Mouse (Mus musculus): ENCODE measurements at regions not wholly inside any gene's neighbourhood (a gene's known extent, or its start where the extent isn't known, plus 50 kb on each side); places are given as distances from the start of the nearest gene placed in this dataset.

DNA sequence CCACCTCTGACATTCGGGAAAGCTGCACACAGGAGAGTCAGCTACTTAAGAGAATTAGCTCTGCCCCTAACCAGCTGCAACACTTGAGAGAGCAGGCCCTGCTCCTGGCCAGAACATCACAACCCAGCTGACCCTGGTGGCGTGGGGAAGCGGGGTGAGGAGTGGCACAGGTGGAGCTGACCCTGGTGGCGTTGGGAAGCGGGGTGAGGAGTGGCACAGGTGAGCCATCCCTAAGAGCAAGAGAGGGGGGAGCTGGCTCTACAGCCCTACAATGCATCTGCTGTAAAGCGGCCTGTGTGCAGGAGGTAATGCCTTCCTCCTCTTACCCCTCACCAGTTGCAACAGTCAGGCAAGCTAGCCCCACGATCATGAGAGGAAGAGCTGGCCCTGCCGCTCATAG is 293.5 kb upstream of the N6amt1 start:
- no peak for DNase-seq
- no peaks in the 10 kb centered on the region for H3K4me1 ChIP-seq (ENCODE audit: control insufficient read depth, insufficient read depth, low read length)
- TF ChIP-seq POLR2A (IDR thresholded peaks at IDR 0.05; ENCODE audit: borderline replicate concordance, extremely low read depth, low read depth, low read length) (no peak), CTCF (IDR thresholded peaks at IDR 0.05; ENCODE audit: insufficient read depth, low read length) (no peak)
- no peak overlapping the region for H3K4me3 ChIP-seq (replicated peaks; ENCODE audit: extremely low read depth, low read depth, low read length)
- 86% methylated on average over 8 of the region's 8 CpGs for WGBS

DNA sequence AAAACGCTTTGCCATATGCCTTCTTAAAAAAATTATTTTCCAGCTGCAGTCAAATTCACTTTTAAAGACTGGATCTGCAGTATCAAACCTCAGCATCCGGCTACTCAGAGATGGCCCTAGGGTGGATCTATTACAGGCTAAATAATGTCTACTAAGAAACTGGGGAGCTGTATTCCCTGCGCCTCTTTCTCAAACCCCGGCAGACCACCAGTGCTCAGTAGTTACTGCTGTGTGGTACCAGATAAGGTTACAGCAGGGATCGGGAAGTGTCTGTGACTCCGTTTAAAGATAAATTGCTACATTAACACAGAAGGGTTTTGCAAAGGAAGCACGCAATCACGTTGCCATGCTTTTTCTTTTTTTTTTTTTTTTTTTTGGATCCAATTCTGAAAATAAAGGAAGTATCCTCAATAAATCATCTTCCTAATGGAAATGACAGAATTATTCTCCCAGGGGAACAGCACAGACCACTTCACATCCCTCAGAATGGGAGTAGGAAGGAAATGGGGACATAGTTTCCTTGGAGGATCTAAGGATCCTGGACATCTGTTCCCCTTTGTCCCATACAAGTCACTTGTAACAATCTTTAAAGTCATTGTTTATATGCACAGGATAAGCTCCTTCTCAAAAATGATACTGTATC is 304.1 kb upstream of the N6amt1 start:
- DNase-seq, result no peak

DNA sequence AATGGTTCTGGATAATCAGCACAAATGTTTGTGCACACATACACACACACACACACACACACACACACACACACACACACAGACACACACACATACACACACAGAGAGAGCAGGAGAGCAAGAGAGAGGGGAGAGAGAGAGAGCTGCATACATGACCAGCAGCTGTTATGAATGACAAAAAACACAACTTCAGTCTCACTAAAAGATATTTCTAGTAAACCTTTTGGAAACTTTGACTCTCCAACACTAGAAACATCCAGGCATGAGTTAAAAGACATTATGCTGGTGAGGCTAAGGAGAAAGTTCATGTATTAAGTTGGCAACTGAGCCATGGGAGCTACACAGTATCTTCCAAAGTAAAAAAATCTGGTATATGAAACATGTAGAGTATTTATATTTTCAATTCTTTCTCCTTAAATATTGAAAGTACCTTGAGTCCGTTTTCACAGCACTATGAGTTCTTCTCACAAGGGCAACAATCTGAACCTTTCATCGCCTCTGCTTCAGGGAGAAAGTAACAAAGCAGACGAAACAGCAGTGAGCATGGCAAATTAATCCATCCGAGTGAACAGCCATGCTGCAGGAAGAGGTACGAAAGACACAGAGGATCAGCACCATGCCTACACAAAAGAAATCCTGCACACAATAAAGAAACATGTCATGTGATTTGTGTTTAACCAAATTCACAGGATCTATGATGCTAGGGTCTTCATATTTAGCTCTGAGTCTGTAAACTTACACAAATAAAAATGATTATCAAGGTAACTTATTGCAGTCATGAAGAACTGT is 309.0 kb upstream of the N6amt1 start:
- TF ChIP-seq CTCF (IDR thresholded peaks at IDR 0.05; ENCODE audit: insufficient read depth, low read length) (no peak), POLR2A (IDR thresholded peaks at IDR 0.05; ENCODE audit: borderline replicate concordance, extremely low read depth, low read depth, low read length) (no peak)
- DNase-seq, result no peak
- WGBS, result 84% methylated on average over 5 of the region's 5 CpGs
- no peaks in the 10 kb centered on the region for H3K4me1 ChIP-seq (ENCODE audit: control insufficient read depth, insufficient read depth, low read length)
- H3K4me3 ChIP-seq (replicated peaks; ENCODE audit: extremely low read depth, low read depth, low read length), result no peak overlapping the region

More for the DNA sequence above, 304.1 kb upstream of the N6amt1 start:
- H3K4me1 ChIP-seq (ENCODE audit: control insufficient read depth, insufficient read depth, low read length), result no peaks in the 10 kb centered on the region
- 27% methylated on average over 8 of the region's 8 CpGs for WGBS
- H3K4me3 ChIP-seq (replicated peaks; ENCODE audit: extremely low read depth, low read depth, low read length), result no peak overlapping the region
- TF ChIP-seq CTCF (IDR thresholded peaks at IDR 0.05; ENCODE audit: insufficient read depth, low read length), result no peak
- TF ChIP-seq POLR2A (IDR thresholded peaks at IDR 0.05; ENCODE audit: borderline replicate concordance, extremely low read depth, low read depth, low read length), result no peak

- H3K4me3 ChIP-seq (replicated peaks; ENCODE audit: extremely low read depth, low read depth, low read length), result no peak overlapping the region
- DNase-seq, result no peak
- H3K4me1 ChIP-seq (ENCODE audit: control insufficient read depth, insufficient read depth, low read length), result no peaks in the 10 kb centered on the region
- TF ChIP-seq CTCF (IDR thresholded peaks at IDR 0.05; ENCODE audit: insufficient read depth, low read length) (no peak), POLR2A (IDR thresholded peaks at IDR 0.05; ENCODE audit: borderline replicate concordance, extremely low read depth, low read depth, low read length) (no peak)
Observed at GRCm38 (mm10) chr16:87043689-87044088, 310.3 kb upstream of the N6amt1 start.

- WGBS, result 70% methylated on average over 4 of the region's 4 CpGs
- H3K4me1 ChIP-seq (ENCODE audit: control insufficient read depth, insufficient read depth, low read length), result no peaks in the 10 kb centered on the region
- DNase-seq, result no peak
- no peak for TF ChIP-seq POLR2A (IDR thresholded peaks at IDR 0.05; ENCODE audit: borderline replicate concordance, extremely low read depth, low read depth, low read length)
- no peak for TF ChIP-seq CTCF (IDR thresholded peaks at IDR 0.05; ENCODE audit: insufficient read depth, low read length)
- H3K4me3 ChIP-seq (replicated peaks; ENCODE audit: extremely low read depth, low read depth, low read length), result no peak overlapping the region
Observed at GRCm38 (mm10) chr16:87040366-87040765, 313.6 kb upstream of the N6amt1 start.

DNA sequence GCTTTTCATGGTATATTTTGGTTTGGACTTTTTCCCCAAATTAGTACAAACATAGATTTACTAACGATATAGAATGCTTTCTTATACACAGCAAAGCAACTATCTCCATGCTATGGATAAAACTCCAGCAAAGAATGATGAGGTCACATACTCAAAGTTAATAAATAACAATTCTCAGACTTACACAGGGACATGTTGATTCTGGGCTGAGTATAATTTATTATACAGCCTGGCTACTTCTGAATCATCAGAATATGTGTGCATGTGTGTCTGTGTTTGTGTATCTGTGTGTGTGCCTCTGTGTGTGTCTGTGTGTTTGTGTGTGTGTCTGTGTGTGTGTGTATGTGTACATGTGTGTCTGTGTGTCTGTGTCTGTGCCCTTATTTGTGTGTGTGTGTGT is 314.1 kb upstream of the N6amt1 start:
- TF ChIP-seq POLR2A (IDR thresholded peaks at IDR 0.05; ENCODE audit: borderline replicate concordance, extremely low read depth, low read depth, low read length), result no peak
- TF ChIP-seq CTCF (IDR thresholded peaks at IDR 0.05; ENCODE audit: insufficient read depth, low read length), result no peak
- WGBS, result 80% methylated on average over 1 of the region's 1 CpGs

GRCm38 (mm10) chr16:87037061-87037460 is 316.9 kb upstream of the N6amt1 start:
- 81% methylated on average over 6 of the region's 6 CpGs for WGBS
- Histone ChIP-seq H3K4me3 (replicated peaks; ENCODE audit: extremely low read depth, low read depth, low read length) (no peak overlapping the region), H3K4me1 (ENCODE audit: control insufficient read depth, insufficient read depth, low read length) (no peaks in the 10 kb centered on the region)
- no peak for TF ChIP-seq CTCF (IDR thresholded peaks at IDR 0.05; ENCODE audit: insufficient read depth, low read length)
- no peak for TF ChIP-seq POLR2A (IDR thresholded peaks at IDR 0.05; ENCODE audit: borderline replicate concordance, extremely low read depth, low read depth, low read length)
- DNase-seq, result no peak

More for the DNA sequence above, 314.1 kb upstream of the N6amt1 start:
- DNase-seq, result no peak
- Histone ChIP-seq H3K4me1 (ENCODE audit: control insufficient read depth, insufficient read depth, low read length) (no peaks in the 10 kb centered on the region), H3K4me3 (replicated peaks; ENCODE audit: extremely low read depth, low read depth, low read length) (no peak overlapping the region)

DNA sequence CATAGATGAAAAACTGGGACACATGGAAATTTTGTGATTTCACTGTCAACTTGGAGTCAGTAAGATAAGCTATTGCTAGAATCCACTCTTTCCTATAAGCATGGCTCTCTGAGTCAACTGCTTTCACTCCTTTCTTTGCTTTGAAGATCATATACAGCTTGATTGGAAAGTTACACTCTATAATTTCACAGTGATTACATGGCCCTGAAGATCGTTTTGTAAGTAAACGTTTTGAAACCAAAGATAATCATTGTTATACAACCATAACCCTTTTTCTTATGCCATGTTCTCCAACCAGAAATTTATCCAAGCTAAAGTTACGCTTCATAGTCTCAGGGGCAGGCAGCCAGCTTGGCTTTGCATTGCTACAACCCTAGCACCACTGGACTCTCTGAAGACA is 322.1 kb upstream of the N6amt1 start:
- Histone ChIP-seq H3K4me1 (ENCODE audit: control insufficient read depth, insufficient read depth, low read length) (no peaks in the 10 kb centered on the region), H3K4me3 (replicated peaks; ENCODE audit: extremely low read depth, low read depth, low read length) (no peak overlapping the region)
- no peak for TF ChIP-seq POLR2A (IDR thresholded peaks at IDR 0.05; ENCODE audit: borderline replicate concordance, extremely low read depth, low read depth, low read length)
- TF ChIP-seq CTCF (IDR thresholded peaks at IDR 0.05; ENCODE audit: insufficient read depth, low read length), result no peak
- WGBS, result 60% methylated on average over 3 of the region's 3 CpGs
- no peak for DNase-seq

- WGBS, result 71% methylated on average over 5 of the region's 5 CpGs
- Histone ChIP-seq H3K4me1 (ENCODE audit: control insufficient read depth, insufficient read depth, low read length) (no peaks in the 10 kb centered on the region), H3K4me3 (replicated peaks; ENCODE audit: extremely low read depth, low read depth, low read length) (no peak overlapping the region)
- DNase-seq, result no peak
- TF ChIP-seq CTCF (IDR thresholded peaks at IDR 0.05; ENCODE audit: insufficient read depth, low read length) (no peak), POLR2A (IDR thresholded peaks at IDR 0.05; ENCODE audit: borderline replicate concordance, extremely low read depth, low read depth, low read length) (no peak)
Observed at GRCm38 (mm10) chr16:87028516-87029145, 325.4 kb upstream of the N6amt1 start.

Data from lung, adult 2 months (tissue).